Mouse (Mus musculus) layer of hippocampus, adult 9-11 months (tissue): Measurements from ENCODE around the gene Sostdc1.

Experiments used
- DNase-seq: peaks from one replicate; pipeline ENCODE4 v3.0.0; 2022

Gene Sostdc1

DNA sequence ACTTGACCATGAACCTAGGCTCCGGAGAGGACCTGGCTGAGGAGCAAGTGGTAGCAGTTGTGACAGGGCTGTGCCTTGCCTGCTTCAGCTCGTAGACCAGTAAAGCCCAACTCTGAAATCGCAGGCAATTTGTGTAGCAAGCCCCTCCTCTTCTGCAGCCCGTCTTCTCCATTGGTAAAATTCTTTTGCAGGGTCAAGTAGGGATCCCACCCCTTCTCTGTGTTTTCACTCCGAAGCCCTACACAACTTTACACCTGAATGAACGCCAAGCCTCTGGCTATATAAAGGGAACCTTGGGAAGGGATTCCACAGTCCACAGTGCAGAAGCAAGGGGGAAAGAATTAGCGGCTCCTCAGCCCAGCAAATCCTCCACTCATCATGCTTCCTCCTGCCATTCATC is at the start of gene Sostdc1:
Sostdc1 (plus strand) TSS at position 224 of the 400 bp plus-strand sequence.
- DNase-seq = no peak

DNA sequence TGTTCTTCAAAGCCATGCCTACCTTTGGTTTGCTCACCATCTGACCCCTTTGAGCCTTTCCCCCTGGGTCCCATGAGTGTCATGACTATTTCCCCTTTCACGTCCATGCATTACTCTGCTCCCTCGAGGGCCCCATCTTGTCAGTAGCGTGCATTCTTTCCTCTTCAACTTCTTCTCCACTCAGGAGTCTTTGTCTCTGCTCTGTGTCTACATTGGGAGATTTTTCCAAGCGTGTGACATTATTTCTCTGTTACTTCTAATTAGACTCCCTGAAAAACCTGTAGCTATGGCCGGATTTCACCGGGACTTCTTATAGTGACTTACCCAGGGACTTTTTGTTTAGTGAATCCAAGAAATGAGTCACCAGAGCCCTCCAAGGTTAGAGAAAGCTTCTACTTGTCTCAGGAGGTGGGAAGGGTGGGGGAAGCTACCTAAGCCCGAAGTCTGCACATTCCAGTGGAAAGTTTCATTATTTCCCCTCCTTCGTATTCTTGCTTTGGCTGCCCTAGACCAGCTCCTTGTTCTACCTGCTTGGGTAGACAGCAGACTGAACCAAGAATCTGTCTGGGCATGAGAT is 46.2 kb upstream of the Sostdc1 start:
- no peak for DNase-seq

GRCm38 (mm10) chr12:36274823-36275222 is 39.1 kb upstream of the Sostdc1 start:
- DNase-seq = no peak

DNA sequence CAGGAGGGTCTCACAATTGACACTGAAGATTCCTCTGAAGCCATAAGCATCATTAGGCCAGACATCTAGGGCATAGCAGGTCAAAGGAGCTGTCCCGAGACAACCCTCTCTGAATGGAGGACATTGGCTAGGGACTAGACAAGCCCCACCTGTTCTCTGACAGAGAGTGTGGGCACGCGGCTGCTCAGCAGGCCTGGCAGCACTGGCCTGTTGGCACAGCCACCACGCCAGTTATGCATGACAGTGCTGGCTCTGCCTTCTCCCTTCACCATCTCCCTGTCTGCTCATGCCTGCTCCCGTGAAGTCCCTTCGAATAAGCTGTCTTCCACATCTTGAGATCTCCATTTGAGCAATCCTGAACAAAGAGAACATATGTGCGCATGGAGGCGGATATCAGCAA is 24.3 kb upstream of the Sostdc1 start:
- no peak for DNase-seq

DNA sequence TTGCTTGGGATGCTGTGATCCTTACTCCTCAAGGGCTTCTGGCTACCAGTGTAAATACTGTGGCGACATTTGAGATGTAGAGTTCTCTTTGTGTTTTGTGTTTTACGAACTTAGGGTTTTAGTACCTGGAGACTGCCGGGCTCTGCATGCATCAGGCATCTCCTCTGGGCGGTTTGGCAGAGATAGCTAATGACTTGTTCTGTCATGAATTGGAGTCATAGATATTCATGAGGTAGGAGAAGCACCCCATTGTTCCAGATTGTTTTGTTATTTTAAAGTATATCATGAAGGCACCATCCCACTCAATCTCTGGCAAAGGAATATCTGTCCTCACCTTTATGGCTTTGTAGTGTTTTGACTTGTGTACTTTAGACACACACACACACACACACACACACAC is 23.5 kb upstream of the Sostdc1 start:
- no peak for DNase-seq

DNA sequence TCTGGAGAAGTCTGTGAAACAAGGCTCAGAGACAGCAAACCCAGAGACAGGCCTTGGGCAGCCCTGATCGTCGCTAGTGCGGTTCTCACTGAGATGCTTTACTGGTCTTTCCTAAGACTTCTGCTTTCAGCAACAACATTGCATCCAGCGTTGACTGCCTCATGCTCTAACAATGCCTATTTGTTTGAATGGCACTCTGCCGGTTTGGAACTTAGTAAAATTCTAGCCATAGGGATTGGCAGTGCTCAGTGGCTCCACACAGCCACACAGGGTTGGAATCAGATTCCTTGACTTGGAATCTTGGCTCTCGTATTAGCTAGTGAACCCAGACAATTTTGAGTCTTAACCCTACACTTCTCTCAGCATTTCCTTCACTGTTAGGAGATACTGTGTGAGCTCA is 22.6 kb upstream of the Sostdc1 start:
- DNase-seq = no peak

DNA sequence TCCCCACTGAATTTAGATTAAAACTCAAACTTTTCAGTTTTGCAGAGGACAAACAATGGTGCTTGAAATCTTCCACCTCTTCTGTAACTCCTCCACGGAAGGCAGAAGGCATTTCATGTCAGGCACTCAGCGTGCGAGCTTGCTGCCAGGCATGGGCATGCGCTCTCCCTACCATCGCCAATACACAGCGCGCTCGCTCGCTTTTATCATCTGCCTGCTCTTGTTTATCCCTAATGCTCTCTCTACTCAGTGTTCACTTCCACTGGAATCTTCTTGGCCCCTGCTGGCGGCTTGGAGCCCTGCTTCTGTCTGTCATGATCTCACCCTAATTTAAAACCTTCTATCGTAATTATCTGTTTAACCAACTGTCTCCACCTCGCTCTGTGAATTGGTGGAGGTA is 11.6 kb upstream of the Sostdc1 start:
- peak; percentile 40 for DNase-seq

DNA sequence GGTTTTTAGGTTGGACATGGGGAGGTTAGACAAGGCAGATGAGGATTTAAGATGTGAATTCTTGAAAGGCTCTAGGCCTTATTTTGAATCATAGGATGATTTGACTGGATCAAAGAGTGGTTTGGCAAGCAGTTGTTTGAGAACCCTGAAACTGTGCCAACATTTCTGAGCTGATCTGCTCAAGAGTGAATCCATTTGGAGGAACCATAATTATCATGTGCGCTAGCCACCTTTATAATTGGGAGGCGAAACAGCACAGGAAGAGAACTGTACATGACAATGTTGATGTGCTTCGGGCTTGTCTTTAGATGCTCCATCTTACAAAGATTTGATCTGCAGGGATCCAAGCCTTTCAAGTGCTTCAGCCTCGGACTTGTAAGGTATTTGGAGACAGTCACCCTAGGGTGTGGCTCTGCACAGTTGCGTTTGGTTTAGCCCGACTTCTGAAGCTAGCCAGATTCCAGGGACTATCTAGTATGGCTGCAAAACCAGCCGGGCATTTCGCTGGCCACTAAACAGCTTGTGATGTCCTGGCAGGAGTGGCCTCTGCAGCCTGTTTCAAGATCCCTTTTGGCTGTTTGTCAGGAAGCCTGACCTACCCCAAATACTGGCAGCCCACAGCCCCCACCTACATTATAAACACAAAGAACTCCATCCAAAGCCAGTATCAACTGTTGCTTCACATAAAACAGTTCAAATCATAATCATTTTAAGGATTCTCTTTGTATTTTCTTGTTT is 10.9 kb upstream of the Sostdc1 start:
- no peak for DNase-seq

DNA sequence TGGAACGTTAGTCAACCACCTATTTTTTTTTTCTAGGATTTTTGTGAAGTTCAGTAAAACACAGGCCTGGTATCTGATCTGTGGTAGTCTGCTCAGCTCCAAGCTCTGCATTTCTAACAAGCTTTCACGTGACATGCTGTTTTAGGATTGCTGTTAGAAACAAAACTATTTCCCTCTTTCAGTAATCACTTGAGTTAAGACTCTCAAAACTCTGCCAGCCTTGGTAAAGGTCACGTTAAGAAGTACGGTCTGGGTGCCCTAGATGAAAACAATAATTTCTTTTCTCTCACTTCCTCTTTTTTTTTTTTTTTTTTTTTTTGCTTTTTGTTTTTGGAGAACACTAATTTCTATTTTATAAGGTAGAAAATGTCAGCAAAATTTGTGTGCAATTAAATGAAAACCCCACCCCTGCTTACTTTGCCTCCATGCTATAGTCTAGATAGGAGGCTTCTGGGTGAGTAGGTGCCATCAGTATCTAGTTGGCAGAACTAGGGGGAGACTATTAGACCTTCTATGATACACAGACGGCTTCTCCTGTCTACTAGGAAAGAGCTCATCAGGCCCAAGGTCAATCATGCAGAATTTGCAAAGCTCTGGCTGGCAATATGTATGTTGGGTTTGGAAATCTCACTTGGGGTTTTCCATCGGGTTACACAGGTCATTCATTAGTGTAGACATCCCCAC is 5.1 kb upstream of the Sostdc1 start:
- no peak for DNase-seq

- no peak for DNase-seq
These were observed 924 bp upstream of the Sostdc1 start for GRCm38 (mm10) chr12:36313015-36313414.

DNA sequence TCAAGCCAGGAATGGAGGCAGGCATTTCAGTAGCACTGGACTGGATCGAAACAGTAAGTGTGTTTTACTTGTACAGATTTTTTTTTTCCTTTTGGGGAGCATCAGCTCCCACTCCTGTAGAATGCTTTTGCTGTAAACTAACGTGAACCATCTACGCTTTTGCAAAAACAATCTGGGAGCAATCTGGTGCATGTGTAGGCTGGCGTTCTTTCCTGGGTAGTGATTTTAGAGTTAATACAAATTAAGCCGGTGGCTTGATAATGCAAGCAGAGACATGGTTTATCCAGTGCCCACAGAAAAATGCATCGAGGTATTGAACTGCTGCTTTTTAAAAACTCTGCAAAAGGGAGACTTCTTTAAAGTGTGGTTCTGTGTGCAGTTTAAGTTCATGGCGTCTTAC is 507 bp downstream of the Sostdc1 start:
- DNase-seq = no peak

DNA sequence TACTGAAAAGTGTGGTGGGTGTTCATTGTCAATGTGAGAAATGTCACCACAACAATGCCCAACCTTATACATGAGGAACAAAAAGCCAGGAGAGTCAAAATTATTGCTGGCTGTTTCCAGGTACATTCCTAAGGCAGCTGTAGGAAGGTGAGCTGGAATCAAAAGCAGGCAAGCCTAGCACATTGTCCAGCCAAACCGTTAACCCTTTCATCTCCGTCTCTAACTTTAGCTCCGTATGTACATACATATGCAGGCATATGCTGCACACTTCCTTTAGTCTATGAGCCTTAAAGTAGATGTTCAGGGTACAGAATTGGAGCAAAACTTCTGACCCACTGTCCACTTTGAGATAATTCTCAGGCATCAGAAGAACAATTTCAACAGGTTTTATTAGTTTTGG is 1.6 kb downstream of the Sostdc1 start:
- DNase-seq = no peak

DNA sequence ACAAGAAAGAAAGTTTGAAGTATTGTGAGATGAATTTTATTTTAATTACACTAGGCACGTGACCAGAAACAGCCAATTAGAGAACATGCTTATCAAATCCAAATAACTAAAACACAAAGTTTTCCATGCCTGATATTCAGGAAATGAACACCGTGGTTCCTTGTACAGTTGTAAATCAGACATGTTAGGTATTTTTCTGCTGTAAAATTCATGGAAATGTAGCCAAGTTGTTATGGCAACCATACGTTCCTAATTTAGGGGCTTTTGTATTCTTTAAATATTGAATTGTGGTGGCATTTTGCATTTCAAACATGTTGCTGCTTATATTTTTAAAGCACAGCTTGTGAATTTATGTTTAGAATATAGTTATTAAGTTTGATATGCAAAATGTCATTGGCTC is 2.1 kb downstream of the Sostdc1 start:
- DNase-seq = no peak

- DNase-seq = no peak
These were observed 3.3 kb downstream of the Sostdc1 start for GRCm38 (mm10) chr12:36317036-36317819.

DNA sequence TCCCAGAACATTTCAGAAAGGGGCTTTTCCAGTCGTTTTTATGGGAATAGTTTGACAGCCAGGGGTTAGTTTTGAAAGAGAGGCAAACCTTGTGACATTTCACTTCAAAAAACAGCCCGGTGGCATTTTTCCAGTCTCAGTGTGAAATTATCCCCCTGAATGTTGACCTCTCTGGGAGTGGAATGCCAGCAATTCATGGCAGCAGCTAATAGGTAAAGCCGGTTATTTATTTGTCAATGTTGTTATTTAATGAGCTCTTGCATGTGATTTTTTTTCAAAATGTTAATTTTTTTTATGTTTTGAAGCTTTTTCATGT is 3.8 kb downstream of the Sostdc1 start:
- no peak for DNase-seq

- no peak for DNase-seq
These were observed 12.2 kb downstream of the Sostdc1 start for GRCm38 (mm10) chr12:36326101-36326521.

DNA sequence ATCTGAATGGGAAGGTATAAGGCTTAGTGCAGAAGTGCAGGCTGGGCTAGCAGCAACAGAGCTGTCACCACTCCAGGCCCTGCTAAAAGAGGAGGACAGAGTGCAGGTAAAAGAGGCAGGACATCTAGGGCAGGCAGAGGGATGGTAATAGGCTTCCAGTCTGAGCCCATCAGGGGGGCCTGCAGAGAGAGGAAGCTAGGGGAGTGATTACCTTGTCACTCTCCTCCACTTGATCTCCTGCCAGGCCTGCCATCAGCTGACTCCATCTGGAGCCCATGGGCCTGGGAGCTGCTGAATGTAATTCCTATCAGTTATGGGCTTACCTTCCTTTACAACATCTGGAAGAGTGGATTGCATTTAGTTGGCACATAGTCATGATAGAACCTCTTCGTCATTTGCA is 18.7 kb downstream of the Sostdc1 start:
- no peak for DNase-seq

DNA sequence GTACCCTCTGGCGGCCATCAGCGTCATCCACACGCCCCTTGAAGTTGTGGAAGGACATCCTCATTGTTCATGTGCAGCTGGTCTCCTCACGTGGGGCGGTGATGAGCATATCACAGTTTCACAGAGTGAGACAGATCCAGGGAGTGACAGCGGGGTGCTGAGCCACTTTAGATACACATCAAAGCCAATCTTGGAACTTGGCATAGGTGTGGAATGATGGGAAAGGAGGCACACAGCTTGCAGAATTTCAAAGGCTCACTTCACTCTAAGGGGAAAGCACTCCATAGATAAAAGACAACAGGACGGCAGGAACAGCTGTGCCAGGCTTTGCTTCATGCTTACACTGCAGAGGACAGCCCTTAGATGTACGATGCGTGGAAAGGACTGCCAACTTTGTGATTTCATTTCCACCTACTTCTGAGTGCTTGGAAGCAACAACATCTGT is 19.9 kb downstream of the Sostdc1 start:
- no peak for DNase-seq

DNA sequence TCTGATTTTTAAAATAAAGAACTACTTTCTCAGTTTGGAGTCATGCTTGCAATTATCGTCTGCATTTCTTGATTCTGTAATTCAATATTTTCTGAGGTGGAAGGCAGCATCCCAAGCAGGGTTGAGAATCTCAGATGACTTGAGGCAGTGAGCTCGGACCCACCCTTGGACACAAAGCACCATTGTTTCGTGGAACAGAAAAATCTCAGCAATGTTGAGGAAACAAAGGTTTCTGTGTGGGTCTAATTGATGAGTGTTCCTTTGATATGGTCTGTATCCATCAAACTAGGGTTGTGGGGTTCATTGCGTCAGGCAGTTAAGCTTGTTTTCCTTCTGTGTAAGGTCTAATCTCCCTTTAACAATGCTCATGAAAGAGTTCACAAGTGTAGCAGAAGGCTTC is 30.2 kb downstream of the Sostdc1 start:
- no peak for DNase-seq

DNA sequence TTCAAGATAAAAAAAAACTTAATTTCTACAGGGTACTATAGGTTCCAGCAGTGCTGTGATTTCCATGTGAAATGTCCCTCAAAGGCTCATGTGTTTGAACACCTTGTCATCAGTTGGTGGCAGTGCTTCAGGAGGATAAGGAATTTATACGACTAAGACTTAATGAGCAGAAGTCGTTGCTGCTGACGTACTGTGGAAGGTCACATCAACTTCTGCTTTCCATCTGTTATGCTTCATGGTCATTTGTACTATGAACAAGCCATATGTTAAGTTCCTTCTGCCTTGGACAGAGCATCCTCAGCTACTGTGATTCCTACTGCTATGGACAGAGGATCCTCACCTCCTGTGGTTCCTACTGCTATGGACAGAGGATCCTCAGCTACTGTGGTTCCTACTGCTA is 46.1 kb downstream of the Sostdc1 start:
- DNase-seq = no peak

DNA sequence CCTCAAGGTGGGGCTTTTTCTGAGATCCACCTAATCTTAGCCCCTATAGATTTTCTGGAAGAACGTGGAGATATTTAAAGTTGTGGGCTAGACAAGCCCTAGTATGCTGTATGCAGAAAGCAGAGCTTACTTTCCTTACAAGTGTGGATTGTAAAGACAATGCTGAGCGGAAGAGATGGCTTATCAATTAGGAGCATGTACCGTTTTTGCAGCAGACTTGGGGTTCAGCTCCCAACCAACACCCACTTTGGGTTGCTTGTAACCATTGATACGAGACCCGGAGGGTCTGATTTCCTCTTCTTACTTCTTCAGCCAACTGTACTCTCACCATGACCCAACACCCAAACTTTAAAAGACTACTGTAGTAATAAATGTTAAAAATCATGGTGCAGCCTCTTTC is 46.8 kb downstream of the Sostdc1 start:
- no peak for DNase-seq

GRCm38 (mm10) chr12:36364013-36364412 is 50.1 kb downstream of the Sostdc1 start:
- no peak for DNase-seq
